Mouse (Mus musculus) gastrocnemius, adult 2 months (tissue): ENCODE results near the gene St3gal3. TPM values are rescaled to one million over a fixed set of nuclear protein-coding genes. Genes with fewer than 3 reads are reported as not detected.

Experiments used
- DNase-seq: peaks from one replicate; pipeline ENCODE4 v3.0.0; 2022
- H3K27ac ChIP-seq: fragments of 200-600 bp; 2 replicates; pipeline ENCODE4 v1.8.1; 2022; ENCODE audit warnings: mild to moderate bottlenecking
- H3K4me3 ChIP-seq: fragments of 200-600 bp; 2 replicates; pipeline ENCODE4 v1.8.1; 2022; ENCODE audit warnings: mild to moderate bottlenecking, moderate library complexity
- CTCF ChIP-seq: fragments of 200-600 bp; IDR thresholded peaks from 2 replicates; pipeline ENCODE4 v1.8.1; 2022; ENCODE audit warnings: antibody characterized with exemption, mild to moderate bottlenecking, moderate library complexity
- intact Hi-C: fragments of 180-260 bp; cut with DNase I; formaldehyde crosslinking; loops from one replicate; pipeline ENCODE4 v1.15.1; 2025
- total RNA-seq, 2 experiments: library from RNA; stranded (reverse); gene quantifications; 2 replicates each; pipeline ENCODE4 v1.2.3; 2021

Gene St3gal3
- total RNA-seq, 2 experiments from 2014 or later, result 73.4 to 75.0 TPM

DNA sequence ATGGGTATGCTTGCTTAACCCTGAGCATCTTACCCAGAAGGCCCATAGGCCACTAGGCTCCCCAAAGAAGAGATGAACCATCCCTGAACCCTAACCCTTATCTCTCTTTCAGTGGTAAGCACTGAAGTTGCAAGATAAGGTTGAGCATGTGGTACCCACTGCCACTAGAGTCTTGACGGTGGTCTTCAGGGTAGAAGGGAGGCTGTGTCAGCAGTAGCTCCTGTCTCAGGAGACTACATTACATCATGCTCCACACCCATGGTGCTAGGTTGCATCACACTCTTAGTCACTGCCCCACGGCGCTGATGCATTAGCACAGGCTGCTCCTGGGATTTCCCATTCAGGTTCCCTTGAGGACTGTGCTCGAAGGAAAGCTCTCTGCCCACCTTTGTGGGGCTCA lies 154.6 kb downstream of the St3gal3 start:
- intact Hi-C loops, result no loop called here
- peak; percentile 26 for DNase-seq
- TF ChIP-seq CTCF, result no peak
- H3K27ac ChIP-seq, result no peak overlapping the region
- no peak overlapping the region for H3K4me3 ChIP-seq

DNA sequence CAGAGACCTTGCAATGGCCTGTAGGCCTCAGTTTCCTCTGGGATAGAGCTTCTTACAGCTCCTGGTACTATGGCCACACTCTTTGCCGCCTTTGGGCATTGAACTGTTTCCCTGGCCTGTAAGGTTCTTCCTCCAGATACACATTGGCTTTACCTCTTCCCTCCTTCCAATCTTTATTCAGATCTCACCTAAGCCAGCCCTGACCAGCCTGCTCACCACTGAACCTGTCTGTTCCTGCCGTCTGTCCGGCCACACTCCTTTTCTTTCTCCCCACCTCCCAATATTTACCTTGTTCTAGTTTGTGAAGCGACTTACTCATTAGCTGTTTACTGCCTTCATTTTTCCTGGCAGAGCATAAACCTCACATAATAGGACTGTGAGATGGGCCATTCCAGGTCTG lies 155.5 kb downstream of the St3gal3 start:
- intact Hi-C loops, result no loop called here
- TF ChIP-seq CTCF, result no peak
- H3K27ac ChIP-seq, result no peak overlapping the region
- no peak for DNase-seq
- no peak overlapping the region for H3K4me3 ChIP-seq

- DNase-seq, result no peak
- Histone ChIP-seq H3K27ac (no peak overlapping the region), H3K4me3 (no peak overlapping the region)
- intact Hi-C loops, result no loop called here
- TF ChIP-seq CTCF, result no peak
Measured at GRCm38 (mm10) chr4:117978282-117978681, 156.4 kb downstream of the St3gal3 start.

DNA sequence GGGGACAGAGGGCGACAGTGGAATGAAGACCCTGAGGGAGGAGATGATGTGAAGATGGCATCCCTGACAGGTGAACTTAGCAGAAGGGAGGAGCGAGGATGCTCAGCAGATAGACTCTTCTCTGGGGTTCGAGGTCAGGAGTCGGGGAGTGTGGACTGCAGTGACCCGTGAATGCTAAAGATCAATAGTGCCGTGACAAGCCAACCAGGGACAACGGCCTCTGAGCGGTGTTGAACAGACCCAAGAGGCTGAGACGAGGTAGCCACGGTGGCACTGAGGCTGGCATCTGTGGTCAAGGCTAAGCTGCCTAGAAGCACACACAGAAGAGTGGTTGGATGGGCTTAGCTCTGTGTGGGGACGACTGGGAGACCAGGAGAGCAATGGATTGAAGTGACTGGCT lies 156.9 kb downstream of the St3gal3 start:
- intact Hi-C loops, result no loop called here
- H3K27ac ChIP-seq, result no peak overlapping the region; the same call in 1 of the 2 replicates
- DNase-seq, result no peak
- no peak overlapping the region for H3K4me3 ChIP-seq
- no peak for TF ChIP-seq CTCF

DNA sequence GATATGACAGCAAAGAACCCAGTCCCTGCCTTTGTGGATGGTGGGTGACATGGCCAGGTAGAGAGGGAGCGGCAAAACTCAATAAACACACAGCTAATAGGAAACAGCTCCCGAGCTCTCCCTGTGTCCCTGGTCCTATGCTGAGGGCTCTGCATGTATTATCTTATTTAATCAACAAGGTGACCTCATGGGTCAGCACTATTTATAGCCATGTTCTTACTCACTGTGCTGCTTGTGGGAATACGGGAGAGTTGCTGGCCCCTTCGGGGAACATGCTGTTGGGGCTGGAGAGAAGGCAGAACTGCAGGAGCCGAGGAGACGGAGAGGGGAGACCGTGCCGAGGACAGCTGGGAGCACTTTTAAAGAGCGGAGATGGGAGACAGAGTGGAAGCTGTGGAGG lies 157.3 kb downstream of the St3gal3 start:
- no peak overlapping the region for H3K4me3 ChIP-seq
- TF ChIP-seq CTCF, result no peak
- H3K27ac ChIP-seq, result peak overlapping the region; percentile 17; the same call in 1 of the 2 replicates
- intact Hi-C loops, result no loop called here
- no peak for DNase-seq

DNA sequence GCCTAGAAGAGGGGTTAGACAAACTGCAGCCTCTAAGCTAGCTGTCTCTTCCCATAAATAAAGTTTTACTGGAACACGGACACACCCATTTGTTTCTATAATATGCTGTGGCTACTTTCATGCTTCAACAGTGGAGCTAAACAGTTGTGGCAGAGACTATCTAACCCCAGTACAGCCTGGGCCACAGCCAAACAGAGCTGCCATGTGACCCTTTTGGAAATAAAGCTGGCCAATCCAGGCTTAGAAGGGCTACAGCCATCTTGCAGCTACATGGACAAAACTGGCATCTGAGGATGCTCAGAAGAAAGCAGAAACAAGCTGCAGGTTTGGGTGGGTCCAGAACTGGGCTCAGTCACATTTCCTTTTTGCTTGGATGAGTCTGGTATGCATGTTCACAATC lies 158.9 kb downstream of the St3gal3 start:
- intact Hi-C loops, result no loop called here
- DNase-seq, result no peak
- Histone ChIP-seq H3K4me3 (no peak overlapping the region), H3K27ac (no peak overlapping the region)
- TF ChIP-seq CTCF, result no peak

- Histone ChIP-seq H3K4me3 (no peak overlapping the region), H3K27ac (no peak overlapping the region)
- intact Hi-C loops, result loop anchor here (5.0 kb wide), 1 partner anchor 42 kb away; no protein-coding TSS in a partner anchor
- DNase-seq, result no peak
- no peak for TF ChIP-seq CTCF
Measured at GRCm38 (mm10) chr4:117974719-117975118, 160.0 kb downstream of the St3gal3 start.

GRCm38 (mm10) chr4:117972999-117973398 lies 161.7 kb downstream of the St3gal3 start:
- no peak for DNase-seq
- Histone ChIP-seq H3K4me3 (no peak overlapping the region), H3K27ac (no peak overlapping the region)
- TF ChIP-seq CTCF, result no peak
- intact Hi-C loops, result loop anchor here (5.0 kb wide), 1 partner anchor 41 kb away; no protein-coding TSS in a partner anchor

DNA sequence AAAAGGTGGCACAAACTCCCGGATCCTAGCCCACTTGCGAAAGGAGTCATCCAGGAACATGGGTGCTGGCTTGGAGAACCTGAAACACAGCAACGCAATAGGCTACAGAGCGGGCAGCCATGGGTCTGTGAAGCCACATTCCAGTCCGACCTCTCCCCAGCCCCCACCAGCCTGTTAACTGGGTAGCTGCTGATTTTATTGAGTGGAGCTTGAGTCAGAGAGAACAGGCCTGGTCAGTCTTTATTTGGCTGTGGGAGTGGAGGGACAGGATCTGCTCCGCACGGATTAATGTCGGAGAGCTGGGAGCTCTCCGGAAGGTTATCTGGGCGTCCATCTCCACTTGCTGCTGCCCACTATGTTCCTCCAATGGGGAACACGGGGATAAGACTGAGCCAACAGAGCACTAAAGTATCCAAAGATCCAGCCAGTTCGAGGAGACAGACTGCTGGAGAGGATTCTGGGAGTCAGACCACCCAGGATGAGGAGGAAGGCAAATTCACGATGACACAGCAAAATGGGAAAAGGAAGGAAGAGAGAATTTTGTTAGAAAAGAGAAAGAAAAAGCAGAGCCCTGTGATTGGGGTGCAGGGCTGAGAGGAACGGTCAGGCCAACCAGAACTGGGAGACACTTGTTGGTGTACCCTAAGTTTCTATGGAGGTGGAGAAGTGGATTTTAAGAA lies 170.2 kb downstream of the St3gal3 start:
- no peak for DNase-seq
- intact Hi-C loops, result no loop called here
- H3K27ac ChIP-seq, result no peak overlapping the region
- no peak overlapping the region for H3K4me3 ChIP-seq
- TF ChIP-seq CTCF, result no peak

DNA sequence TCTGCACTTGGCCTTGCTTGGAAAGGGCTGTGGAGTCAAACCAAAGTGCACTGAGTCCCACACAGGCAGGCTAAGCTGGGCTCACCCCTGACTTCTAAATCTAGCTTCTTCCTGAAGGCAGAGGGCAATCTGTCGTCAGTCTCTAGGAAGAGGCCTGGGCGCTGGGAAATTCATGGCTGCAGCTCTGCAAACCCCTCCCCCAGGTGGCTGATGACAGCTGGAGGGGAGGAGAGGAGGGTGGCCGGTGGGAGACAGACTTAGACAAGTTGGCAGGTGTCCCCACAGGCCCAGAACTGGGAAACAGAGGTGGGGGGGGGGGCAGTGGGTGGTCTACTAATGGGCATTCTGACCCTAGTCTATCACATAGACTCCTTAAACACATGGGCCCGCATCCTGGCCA lies 177.2 kb downstream of the St3gal3 start:
- intact Hi-C loops, result no loop called here
- Histone ChIP-seq H3K27ac (no peak overlapping the region), H3K4me3 (no peak overlapping the region)
- TF ChIP-seq CTCF, result no peak
- no peak for DNase-seq

- intact Hi-C loops, result no loop called here
- TF ChIP-seq CTCF, result no peak
Measured at GRCm38 (mm10) chr4:117947493-117947892, 187.2 kb downstream of the St3gal3 start.

DNA sequence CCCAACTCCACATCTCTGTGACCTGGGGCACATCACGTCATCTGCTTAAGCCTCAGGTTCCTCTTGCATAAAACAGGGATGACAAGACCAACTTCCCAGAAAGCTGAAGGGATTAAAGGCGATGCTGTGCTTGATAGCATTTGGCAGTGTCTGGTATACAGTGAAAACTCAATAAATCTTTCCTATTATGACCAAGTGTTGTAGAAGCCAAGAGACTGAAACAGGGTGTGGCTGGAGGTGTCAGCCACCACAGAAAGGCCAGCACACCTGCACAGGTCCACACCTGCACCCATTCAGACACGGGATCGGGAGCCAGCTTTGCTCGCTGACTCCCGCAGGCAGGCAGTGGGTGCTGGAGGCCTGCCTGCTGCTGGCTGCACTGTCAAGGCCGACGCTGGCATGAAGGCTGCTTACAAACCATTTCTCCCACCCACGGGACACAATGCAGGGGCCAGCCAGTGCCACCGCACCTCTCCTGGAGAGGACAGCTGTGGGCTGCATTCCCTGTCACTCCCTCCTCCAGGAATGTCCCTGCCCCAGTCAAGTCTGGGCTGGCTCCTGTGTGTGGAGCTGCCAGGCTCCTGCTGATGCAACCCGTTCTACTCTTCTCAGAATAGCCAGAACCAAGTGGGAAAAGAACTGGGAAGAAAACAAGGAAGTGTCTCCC lies 187.9 kb downstream of the St3gal3 start:
- intact Hi-C loops, result no loop called here
- H3K4me3 ChIP-seq, result no peak overlapping the region
- peak overlapping the region; percentile 40; the same call in 1 of the 2 replicates for H3K27ac ChIP-seq
- peak; percentile 46 for DNase-seq
- TF ChIP-seq CTCF, result no peak

More at GRCm38 (mm10) chr4:117947493-117947892, 187.2 kb downstream of the St3gal3 start:
- Histone ChIP-seq H3K4me3 (no peak overlapping the region), H3K27ac (peak overlapping the region; percentile 40; the same call in 1 of the 2 replicates)
- no peak for DNase-seq

DNA sequence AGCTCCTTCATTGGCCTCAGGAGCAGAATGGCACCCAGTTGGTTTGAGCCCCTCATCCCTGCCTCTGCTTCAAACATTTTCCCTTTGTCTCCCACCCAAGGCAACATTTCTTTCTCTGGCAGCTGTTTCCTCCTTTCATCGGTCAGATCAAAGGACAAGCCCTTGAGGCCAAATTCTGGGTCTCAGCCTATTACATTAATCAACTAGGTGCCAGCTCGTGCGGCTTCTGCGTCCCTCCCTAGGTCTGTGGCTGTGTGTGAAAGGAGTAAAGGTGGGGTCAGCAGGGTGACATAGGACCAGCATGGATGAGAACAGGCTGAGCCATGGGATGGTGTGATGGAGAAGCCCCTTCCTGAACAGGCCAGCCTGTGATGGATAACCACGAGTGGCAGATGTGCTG lies 191.4 kb downstream of the St3gal3 start:
- intact Hi-C loops, result no loop called here
- TF ChIP-seq CTCF, result no peak
- Histone ChIP-seq H3K27ac (no peak overlapping the region), H3K4me3 (no peak overlapping the region)
- no peak for DNase-seq

DNA sequence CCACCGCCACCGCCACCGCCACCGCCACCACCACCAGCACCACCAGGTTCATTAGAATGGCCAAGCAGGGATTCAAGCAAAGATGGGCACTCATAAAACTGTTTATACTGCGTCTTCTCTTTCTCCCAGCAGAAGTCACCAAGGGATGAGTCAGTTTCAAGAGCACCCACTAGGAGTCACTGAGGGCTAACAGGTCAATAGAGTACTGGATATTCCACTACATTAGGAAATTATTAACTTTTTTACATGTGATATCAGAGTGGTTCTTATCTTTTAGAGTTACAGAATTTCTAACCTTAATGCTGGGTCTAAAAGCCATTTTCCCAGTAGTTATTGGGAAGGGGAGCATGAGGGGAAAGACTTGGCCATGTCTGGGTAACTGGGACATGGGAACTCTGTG lies 197.8 kb downstream of the St3gal3 start:
- Histone ChIP-seq H3K27ac (no peak overlapping the region), H3K4me3 (no peak overlapping the region)
- peak; percentile 25; the same call in 1 of the 2 replicates for TF ChIP-seq CTCF
- DNase-seq, result no peak
- intact Hi-C loops, result no loop called here
